Mouse (Mus musculus) bone marrow, adult 2 months (tissue): ENCODE data around the gene Ccnt1.

Experiments used
- CTCF ChIP-seq: fragments of 200-500 bp; IDR thresholded peaks from 2 replicates; pipeline ENCODE4 v1.5.1; 2011; ENCODE audit warnings: low read length, control low read depth; ENCODE audit not compliant: control insufficient read depth, insufficient read depth
- POLR2A ChIP-seq: fragments of 200-500 bp; IDR thresholded peaks from 2 replicates; pipeline ENCODE4 v1.6.1; 2011; ENCODE audit warnings: low read depth, mild to moderate bottlenecking, control low read depth, low read length, borderline replicate concordance; ENCODE audit not compliant: control insufficient read depth

DNA sequence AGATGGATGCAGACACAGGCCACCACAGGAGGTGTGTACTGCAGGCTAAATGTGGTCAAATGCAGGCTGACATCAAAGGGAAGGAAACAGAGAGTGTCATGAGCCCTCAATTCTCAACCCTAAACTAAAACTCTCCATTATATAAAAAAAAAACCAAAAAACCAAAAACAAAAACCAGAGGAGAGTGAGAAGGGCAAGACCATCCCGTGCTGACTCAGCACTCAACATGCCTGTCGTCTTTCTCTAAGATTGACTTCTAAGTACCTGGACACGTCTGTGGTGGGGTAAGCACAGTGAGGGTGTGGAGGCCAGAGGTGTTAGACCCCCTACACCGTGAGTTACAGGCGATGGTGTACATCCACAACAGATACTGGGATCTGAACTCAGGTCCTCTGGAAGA, 23.9 kb downstream of the Ccnt1 start:
- TF ChIP-seq CTCF (no peak), POLR2A (no peak)
